Mouse (Mus musculus) skeletal muscle tissue, postnatal 0 days (tissue): ENCODE data around the gene Srpr. TPM values are rescaled to one million over a fixed set of nuclear protein-coding genes. Genes with fewer than 3 reads are reported as not detected.

ENCODE experiments used
- polyA plus RNA-seq: library from polyadenylated mRNA; unstranded; fragments of >200 nt; fragmentation: Nextera tagmentation; extraction: Ambion mirVana; gene quantifications from 2 replicates; pipeline ENCODE4 v1.2.1, GENCODE M21; 2015

Gene Srpr
- 89.4 and 91.7 TPM in 2 replicates for polyA plus RNA-seq

GRCm38 (mm10) chr9:35199772-35200471 is at the start of gene Srpr, which contains the start of gene Tirap:
Gene Srpr, plus strand, starts transcription at chr9:35200175.
Gene Tirap, minus strand, starts transcription at chr9:35200291.

GRCm38 (mm10) chr9:35175251-35176123 is 24.5 kb upstream of the Srpr start, which contains the start of gene Dcps:
Gene Dcps, minus strand, starts transcription at chr9:35176061.

GRCm38 (mm10) chr9:35210542-35211474 is 10.8 kb downstream of the Srpr start, which contains the start of gene Foxred1:
Gene Foxred1, minus strand, starts transcription at chr9:35211055.

GRCm38 (mm10) chr9:35267146-35267975 is 67.4 kb downstream of the Srpr start, which contains the start of the genes Fam118b and Rpusd4:
Gene Fam118b, minus strand, starts transcription at chr9:35267805.
Gene Rpusd4, plus strand, starts transcription at chr9:35267865.

Other genes starting within 250 kb of the Srpr start
- gene St3gal4, start 80.9 kb upstream of the Srpr start, polyA plus RNA-seq = 12.9 and 19.0 TPM in 2 replicates
- 24.4 and 28.6 TPM in 2 replicates for gene Dcps, start 24.1 kb upstream of the Srpr start, polyA plus RNA-seq
- 5.2 and 5.7 TPM in 2 replicates for gene Tirap, start 116 bp downstream of the Srpr start, polyA plus RNA-seq
- gene Foxred1, start 10.9 kb downstream of the Srpr start, polyA plus RNA-seq = 40.2 and 42.2 TPM in 2 replicates
- gene Fam118b, start 67.6 kb downstream of the Srpr start, polyA plus RNA-seq = 17.0 and 17.8 TPM in 2 replicates
- gene Rpusd4, start 67.7 kb downstream of the Srpr start, polyA plus RNA-seq = 13.1 and 13.8 TPM in 2 replicates
- 4.7 and 5.3 TPM in 2 replicates for gene Cdon, start 221.0 kb downstream of the Srpr start, polyA plus RNA-seq